Mouse (Mus musculus): ENCODE measurements around the gene Tlx1. TPM values are rescaled to one million over a fixed set of nuclear protein-coding genes. Genes with fewer than 3 reads are reported as not detected.

Gene Tlx1
- polyA plus RNA-seq, 1 experiment from 2014 or later: 6.5 TPM

DNA sequence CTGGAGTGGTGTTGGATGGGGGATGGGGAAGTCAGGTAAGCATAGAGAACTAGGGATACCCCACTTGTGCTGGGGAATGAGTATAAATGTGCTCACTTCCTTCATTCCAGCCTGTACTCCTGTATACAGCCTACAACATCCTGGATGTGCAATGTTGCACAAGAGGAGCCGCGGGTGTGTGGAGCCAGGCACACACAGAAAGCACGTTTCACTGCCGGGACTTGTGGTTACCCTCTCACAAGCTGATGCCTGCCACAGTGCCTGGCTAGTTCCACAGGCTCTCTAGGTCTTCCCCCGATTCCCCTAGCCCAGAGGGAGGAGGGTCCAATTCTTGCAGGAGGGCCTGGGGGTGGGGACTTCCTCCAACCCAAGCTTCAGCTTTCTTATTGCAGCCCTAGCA, 10.0 kb downstream of the Tlx1 start:
- Histone ChIP-seq H3K27me3 (peaks cover 100% of the 10 kb centered on the region), H3K4me1 (no peaks in the 10 kb centered on the region), H3K36me3 (no peaks in the 10 kb centered on the region), H3K4me3 (no peak overlapping the region), H3K9ac (no peak overlapping the region), H3K9me3 (replicated peaks) (no peaks in the 10 kb centered on the region), H3K27ac (no peak overlapping the region), H3K4me2 (replicated peaks) (no peak overlapping the region)
- no peak for ATAC-seq (ENCODE audit: low FRiP score)
- 0% methylated on average over 5 of the region's 5 CpGs for WGBS

DNA sequence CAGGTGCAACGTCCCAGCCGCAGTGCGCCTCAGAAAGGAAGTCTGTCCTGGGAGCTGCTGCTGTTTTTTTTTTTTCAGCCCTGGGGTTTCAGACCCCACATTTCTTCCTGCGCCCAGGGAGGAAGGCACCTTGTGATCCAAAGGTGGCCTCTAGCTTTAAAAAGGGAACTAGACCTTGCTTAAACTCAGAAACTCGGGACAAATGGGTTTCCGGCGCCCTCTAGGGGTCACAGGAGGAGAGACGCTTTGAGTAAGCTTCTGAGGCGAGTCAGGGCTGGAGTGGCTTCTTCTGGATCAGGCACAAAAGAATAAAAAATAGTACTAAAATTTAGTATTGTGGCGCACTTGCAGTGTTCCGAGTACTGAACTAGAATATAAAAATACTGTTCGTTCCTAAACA, 10.6 kb downstream of the Tlx1 start:
- H3K4me3 ChIP-seq: no peak overlapping the region
- WGBS: 1% methylated on average over 12 of the region's 12 CpGs
- ATAC-seq (ENCODE audit: low FRiP score): no peak

DNA sequence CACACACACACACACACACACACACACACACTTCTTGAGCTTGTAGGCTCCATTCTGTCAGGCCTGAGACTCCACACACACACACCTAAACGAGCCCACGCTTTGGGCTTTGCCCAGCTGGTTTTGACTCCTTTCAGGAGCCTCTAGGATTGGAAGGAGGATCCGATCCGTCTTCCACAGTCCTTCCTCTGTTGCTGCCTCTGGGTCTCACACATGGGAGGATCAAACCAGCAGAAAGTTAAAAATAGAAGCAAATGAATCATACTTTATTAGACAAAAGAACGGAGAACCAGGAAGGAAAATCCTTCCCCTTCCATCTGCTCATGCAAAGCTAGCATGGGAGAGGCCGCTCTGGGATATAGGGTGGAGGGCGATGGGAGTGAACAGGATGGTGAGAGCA, 11.7 kb downstream of the Tlx1 start:
- H3K27ac ChIP-seq: no peak overlapping the region
- H3K9me3 ChIP-seq (replicated peaks): no peaks in the 10 kb centered on the region
- H3K9ac ChIP-seq: no peak overlapping the region
- H3K4me2 ChIP-seq (replicated peaks): no peak overlapping the region
- no peak for ATAC-seq (ENCODE audit: low FRiP score)
- no peak overlapping the region for H3K4me3 ChIP-seq
- peaks cover 99% of the 10 kb centered on the region for H3K27me3 ChIP-seq
- H3K36me3 ChIP-seq: no peaks in the 10 kb centered on the region
- WGBS: 43% methylated on average over 7 of the region's 7 CpGs
- no peaks in the 10 kb centered on the region for H3K4me1 ChIP-seq

More for the DNA sequence above, 10.6 kb downstream of the Tlx1 start:
- H3K9ac ChIP-seq: no peak overlapping the region
- no peaks in the 10 kb centered on the region for H3K4me1 ChIP-seq
- H3K9me3 ChIP-seq (replicated peaks): no peaks in the 10 kb centered on the region
- no peak overlapping the region for H3K27ac ChIP-seq
- no peak overlapping the region for H3K4me2 ChIP-seq (replicated peaks)
- H3K27me3 ChIP-seq: peaks cover 100% of the 10 kb centered on the region
- no peaks in the 10 kb centered on the region for H3K36me3 ChIP-seq

DNA sequence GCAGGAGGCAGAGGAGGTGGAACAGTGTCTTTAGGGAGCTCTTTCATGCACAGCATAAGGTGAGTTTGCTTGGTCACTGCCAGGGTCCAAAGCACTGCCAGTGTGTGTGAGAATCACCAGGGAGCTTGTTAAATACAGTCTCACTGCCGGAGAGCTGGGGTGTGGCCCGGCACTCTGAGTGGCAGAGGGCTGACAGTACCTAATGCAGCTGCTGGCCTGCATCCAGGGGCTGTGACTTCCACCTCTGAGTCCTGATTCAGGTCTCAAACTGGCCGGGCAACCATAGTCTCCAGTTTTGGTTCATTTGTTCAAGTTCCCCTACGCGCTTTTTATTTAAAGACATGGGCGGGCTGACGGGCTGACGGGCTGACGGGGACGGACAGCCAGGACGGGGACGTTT, 12.4 kb downstream of the Tlx1 start:
- Histone ChIP-seq H3K4me3 (no peak overlapping the region), H3K36me3 (no peaks in the 10 kb centered on the region), H3K27ac (no peak overlapping the region), H3K4me2 (replicated peaks) (no peak overlapping the region), H3K9ac (no peak overlapping the region), H3K27me3 (peaks cover 99% of the 10 kb centered on the region), H3K9me3 (replicated peaks) (no peaks in the 10 kb centered on the region), H3K4me1 (no peaks in the 10 kb centered on the region)
- WGBS: 5% methylated on average over 12 of the region's 12 CpGs
- ATAC-seq (ENCODE audit: low FRiP score): no peak

DNA sequence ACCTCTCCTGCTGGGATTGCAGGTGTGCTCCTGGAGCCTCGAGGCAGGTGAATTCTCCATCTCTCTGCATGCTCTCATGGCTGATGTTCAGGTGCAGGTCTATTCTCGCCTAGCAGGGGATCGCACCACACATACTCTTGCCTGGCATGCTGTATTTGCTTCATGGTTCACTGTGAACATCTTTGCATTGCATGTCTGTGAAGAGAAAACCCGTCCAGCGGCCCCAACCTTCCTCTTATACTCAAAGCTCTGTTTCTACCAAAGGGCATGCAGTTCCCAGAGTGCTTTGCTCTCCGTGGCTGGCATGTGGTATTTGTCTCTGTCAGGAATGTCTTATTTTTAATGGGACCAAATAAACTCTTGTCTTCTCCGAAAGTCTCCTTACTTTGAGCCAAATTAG, 20.0 kb downstream of the Tlx1 start:
- H3K27ac ChIP-seq: no peak overlapping the region
- H3K4me2 ChIP-seq (replicated peaks): no peak overlapping the region
- H3K27me3 ChIP-seq: peaks cover 83% of the 10 kb centered on the region
- no peak for ATAC-seq (ENCODE audit: low FRiP score)
- H3K4me1 ChIP-seq: no peaks in the 10 kb centered on the region
- H3K4me3 ChIP-seq: no peak overlapping the region
- H3K36me3 ChIP-seq: no peaks in the 10 kb centered on the region
- H3K9ac ChIP-seq: no peak overlapping the region
- H3K9me3 ChIP-seq (replicated peaks): no peaks in the 10 kb centered on the region; the same call in 1 of the 2 replicates
- WGBS: 82% methylated on average over 7 of the region's 7 CpGs

DNA sequence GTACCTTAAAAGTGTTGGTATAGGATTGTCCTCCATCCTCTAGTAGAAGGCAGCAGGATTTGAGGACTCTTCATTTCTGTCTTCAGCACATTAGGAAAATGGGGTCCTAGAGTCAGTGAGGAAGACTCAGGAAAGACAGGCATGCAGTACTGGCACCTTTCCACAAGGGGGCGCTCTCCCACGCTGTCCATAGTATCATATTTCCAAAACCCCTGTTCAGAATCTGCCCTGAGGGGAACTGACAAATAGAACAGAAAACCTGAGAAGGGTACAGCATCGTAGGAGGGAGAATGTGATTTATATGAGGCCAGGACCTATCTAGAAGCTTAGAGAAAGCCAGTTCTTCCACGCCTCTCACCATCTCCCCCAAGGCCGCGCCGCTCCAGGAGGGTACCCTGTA, 24.3 kb downstream of the Tlx1 start:
- Histone ChIP-seq H3K9me3 (replicated peaks) (no peaks in the 10 kb centered on the region; the same call in 1 of the 2 replicates), H3K27me3 (peaks cover 54% of the 10 kb centered on the region), H3K9ac (no peak overlapping the region), H3K4me3 (no peak overlapping the region), H3K4me2 (replicated peaks) (no peak overlapping the region), H3K36me3 (no peaks in the 10 kb centered on the region), H3K4me1 (no peaks in the 10 kb centered on the region), H3K27ac (no peak overlapping the region)
- WGBS: 60% methylated on average over 7 of the region's 7 CpGs
- no peak for ATAC-seq (ENCODE audit: low FRiP score)

DNA sequence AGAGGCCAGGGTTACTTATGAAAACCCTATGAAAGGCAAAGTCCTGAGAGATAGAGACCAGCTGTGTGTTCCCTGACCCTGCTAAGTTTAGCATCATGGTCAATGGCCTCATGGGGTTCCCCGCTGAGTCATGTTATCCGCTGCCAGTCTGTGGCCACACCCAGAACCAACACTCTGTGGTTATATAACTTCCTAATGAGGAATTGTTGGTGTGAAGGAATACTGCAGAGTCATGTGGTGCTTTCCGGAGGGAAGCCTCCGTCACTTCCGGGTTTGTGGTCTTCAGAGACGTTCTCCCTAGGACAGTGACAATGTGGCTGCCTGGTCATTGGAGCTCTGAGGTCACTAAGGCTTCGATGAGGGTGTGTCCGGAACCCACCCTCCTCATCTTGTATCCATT, 25.8 kb downstream of the Tlx1 start:
- whole genome bisulfite sequencing: 74% methylated on average over 8 of the region's 8 CpGs
- no peak overlapping the region for H3K4me3 ChIP-seq
- H3K27ac ChIP-seq: no peak overlapping the region
- H3K9me3 ChIP-seq (replicated peaks): no peaks in the 10 kb centered on the region; the same call in 1 of the 2 replicates
- no peak for ATAC-seq (ENCODE audit: low FRiP score)
- no peaks in the 10 kb centered on the region for H3K36me3 ChIP-seq
- H3K4me2 ChIP-seq (replicated peaks): no peak overlapping the region
- no peaks in the 10 kb centered on the region for H3K4me1 ChIP-seq
- no peak overlapping the region for H3K9ac ChIP-seq
- peaks cover 45% of the 10 kb centered on the region for H3K27me3 ChIP-seq

DNA sequence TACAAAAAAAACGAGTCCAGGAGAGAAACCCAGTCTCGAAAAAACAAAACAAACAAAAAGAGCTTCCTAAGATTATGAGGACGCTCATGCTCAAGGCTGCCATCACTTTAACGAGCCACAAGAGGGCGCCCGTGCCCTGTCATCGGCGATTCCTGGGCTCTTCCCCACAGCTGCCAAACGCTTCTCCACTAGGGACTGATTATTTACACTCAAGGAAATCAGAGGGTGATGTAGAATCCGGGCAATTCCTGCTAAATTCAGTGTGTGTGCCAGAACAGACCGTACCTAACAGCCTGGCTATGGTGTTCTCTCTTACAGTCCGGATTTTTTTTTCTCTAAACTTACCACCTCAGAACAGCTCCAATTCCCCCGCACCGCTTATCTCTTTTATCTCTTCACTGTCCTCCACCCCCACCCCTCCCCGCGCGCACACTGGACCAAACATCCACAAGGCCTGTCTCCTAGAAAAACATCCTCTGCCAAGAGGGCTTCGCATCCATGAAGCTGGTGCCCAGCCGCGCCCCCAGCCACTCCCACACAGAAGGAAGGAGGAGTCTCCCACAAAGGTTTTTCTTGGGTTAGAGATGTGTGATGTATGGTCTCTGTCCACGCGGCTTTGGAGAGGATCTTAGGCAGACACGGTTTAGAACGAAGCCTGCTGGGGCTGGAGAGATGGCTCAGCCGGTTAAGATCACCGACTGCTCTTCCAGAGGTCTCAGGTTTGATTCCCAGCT, 26.7 kb downstream of the Tlx1 start:
- Histone ChIP-seq H3K4me3 (no peak overlapping the region), H3K4me1 (no peaks in the 10 kb centered on the region), H3K4me2 (replicated peaks) (peak overlapping the region; percentile 36), H3K9ac (0 out of 2 replicates have a peak overlapping the region, but pooled peaks have one; percentile 23), H3K36me3 (no peaks in the 10 kb centered on the region), H3K9me3 (replicated peaks) (no peaks in the 10 kb centered on the region; the same call in 1 of the 2 replicates), H3K27me3 (peaks cover 36% of the 10 kb centered on the region), H3K27ac (no peak overlapping the region)
- no peak for ATAC-seq (ENCODE audit: low FRiP score)
- 20% methylated on average over 26 of the region's 26 CpGs for WGBS

DNA sequence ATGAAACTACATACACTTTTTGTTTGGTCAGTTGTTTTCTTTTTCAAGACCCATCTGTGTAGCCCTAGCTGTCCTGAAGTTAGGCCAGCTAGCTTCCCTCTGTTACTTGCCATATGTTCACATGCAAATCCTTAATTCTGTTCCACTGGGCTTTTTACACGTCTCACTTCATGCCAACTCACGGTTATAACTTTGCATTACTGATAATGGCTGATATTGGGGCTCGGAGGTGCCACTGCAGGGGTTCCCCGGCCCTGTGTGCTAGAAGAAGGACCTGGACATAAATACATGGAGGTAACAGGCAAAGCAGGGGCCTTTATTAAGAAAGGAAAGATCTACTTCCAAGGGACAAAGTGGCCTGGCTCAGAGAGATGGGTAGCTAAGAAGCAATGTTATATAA, 29.0 kb downstream of the Tlx1 start:
- ATAC-seq (ENCODE audit: low FRiP score): no peak

DNA sequence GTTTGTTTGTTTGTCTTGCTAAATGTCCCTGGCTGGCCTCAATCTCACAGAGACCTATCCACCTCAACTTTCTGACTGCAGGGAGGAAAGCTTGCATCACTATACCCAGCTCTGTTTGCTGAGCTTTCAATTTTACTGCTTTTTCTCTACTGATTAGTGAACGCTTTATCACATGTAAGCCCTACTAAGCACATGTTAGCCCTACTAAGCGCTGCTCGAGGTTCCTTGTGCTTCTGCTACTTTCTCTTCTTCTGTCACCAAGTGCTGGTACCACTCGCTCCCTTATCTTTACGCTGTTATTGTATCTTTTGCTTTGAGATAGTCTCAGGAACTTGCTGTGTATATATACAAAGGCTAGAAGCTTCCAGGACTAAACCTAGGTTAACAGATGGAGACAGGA, 30.0 kb downstream of the Tlx1 start:
- Histone ChIP-seq H3K27ac (no peak overlapping the region), H3K4me1 (no peaks in the 10 kb centered on the region), H3K36me3 (no peaks in the 10 kb centered on the region), H3K9ac (no peak overlapping the region), H3K9me3 (replicated peaks) (no peaks in the 10 kb centered on the region), H3K27me3 (peaks cover 12% of the 10 kb centered on the region), H3K4me2 (replicated peaks) (no peak overlapping the region), H3K4me3 (no peak overlapping the region)
- 91% methylated on average over 5 of the region's 5 CpGs for WGBS
- no peak for ATAC-seq (ENCODE audit: low FRiP score)

More for the DNA sequence above, 29.0 kb downstream of the Tlx1 start:
- Histone ChIP-seq H3K36me3 (no peaks in the 10 kb centered on the region), H3K9ac (no peak overlapping the region), H3K4me1 (no peaks in the 10 kb centered on the region), H3K9me3 (replicated peaks) (no peaks in the 10 kb centered on the region), H3K27me3 (peaks cover 17% of the 10 kb centered on the region), H3K4me3 (no peak overlapping the region), H3K4me2 (replicated peaks) (no peak overlapping the region), H3K27ac (no peak overlapping the region)
- WGBS: 81% methylated on average over 4 of the region's 4 CpGs

DNA sequence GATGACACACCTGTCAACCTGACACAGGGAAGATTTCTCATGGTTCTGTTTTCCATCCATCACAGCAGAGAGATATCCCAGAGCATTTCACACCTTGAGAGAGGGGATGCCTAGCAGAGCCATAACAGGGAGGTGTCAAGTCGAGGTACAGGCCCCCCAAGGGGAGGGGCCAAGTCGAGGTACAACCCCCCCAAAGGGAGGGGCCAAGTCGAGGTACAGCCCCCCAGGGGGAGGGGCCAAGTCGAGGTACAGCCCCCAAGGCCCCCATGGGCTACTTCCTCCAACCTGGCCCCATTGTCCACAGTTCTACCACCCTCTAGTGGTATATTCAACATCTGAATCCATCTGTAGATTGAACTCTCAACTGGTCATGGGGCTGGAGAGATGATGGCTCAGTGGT, 44.2 kb downstream of the Tlx1 start:
- WGBS: 49% methylated on average over 4 of the region's 4 CpGs
- H3K27me3 ChIP-seq: no peaks in the 10 kb centered on the region
- H3K36me3 ChIP-seq: no peaks in the 10 kb centered on the region
- no peak for ATAC-seq (ENCODE audit: low FRiP score)
- H3K4me3 ChIP-seq: no peak overlapping the region
- H3K4me2 ChIP-seq (replicated peaks): no peak overlapping the region
- peaks cover 5% of the 10 kb centered on the region; the same call in 1 of the 2 replicates for H3K9me3 ChIP-seq (replicated peaks)
- no peak overlapping the region for H3K27ac ChIP-seq
- H3K4me1 ChIP-seq: no peaks in the 10 kb centered on the region
- H3K9ac ChIP-seq: no peak overlapping the region

DNA sequence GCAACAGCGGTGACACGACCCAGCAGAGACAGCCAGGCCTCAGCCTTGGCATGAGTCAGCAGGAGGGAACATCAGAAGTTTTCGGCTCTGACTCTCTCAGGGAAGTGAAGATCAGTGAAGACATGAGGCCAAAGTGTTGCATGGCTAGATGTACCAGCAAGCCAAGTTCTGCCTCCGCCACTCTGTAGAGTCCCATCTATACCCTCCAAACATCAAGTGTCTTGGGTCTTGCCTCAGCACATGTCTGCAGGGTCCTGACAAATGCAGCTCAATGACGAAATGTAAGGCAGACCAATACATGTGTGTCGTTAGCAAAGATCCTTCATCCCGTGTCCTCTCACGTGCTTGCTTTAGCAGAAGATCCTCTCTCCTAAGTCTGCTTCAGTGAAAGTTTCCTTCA, 46.5 kb downstream of the Tlx1 start:
- 93% methylated on average over 8 of the region's 8 CpGs for WGBS
- ATAC-seq (ENCODE audit: low FRiP score): no peak
- H3K4me1 ChIP-seq: no peaks in the 10 kb centered on the region
- no peaks in the 10 kb centered on the region for H3K36me3 ChIP-seq
- H3K4me2 ChIP-seq (replicated peaks): no peak overlapping the region
- no peaks in the 10 kb centered on the region for H3K27me3 ChIP-seq
- no peak overlapping the region for H3K27ac ChIP-seq
- no peak overlapping the region for H3K4me3 ChIP-seq
- H3K9ac ChIP-seq: no peak overlapping the region
- peaks cover 5% of the 10 kb centered on the region; the same call in 1 of the 2 replicates for H3K9me3 ChIP-seq (replicated peaks)
